16 mouse cellular contexts compared by ENCODE assay signal in genomic region chr8:124252533-124252950, GRCm38 (mm10). TPM values are rescaled to one million over a fixed set of nuclear protein-coding genes. Genes with fewer than 3 reads are reported as not detected.
DNase-seq lines count a peak whose midpoint lies in the region; ATAC-seq and TF ChIP-seq lines count a peak whose summit lies in the region.
"Had no signal": no experiment of that assay in that cellular context is flagged by ENCODE, and none has a peak within 500 bp of the region (broad histone marks: within the 10 kb centered on the region; RNA-seq: fewer than 3 reads in every experiment).

No protein-coding gene starts in this region.

- peaks cover 18% of the 10 kb centered on the region for H3K4me1 ChIP-seq in forebrain, postnatal 0 days (ENCODE audit: insufficient read depth)
- H3K4me1 ChIP-seq in forebrain, embryonic 10.5 days = peaks cover 40% of the 10 kb centered on the region
- H3K4me1 ChIP-seq in stomach, postnatal 0 days (replicated peaks; ENCODE audit: control insufficient read depth, insufficient read depth) = peaks cover 15% of the 10 kb centered on the region; the same call in 1 of the 2 replicates
- H3K4me1 ChIP-seq in hindbrain, embryonic 16.5 days (ENCODE audit: control insufficient read depth, insufficient read depth, low read depth, low read length) = peaks cover 23% of the 10 kb centered on the region

- WGBS in forebrain, postnatal 0 days = 60% methylated on average over 5 of the region's 5 CpGs
- 93% methylated on average over 5 of the region's 5 CpGs for WGBS in forebrain, embryonic 10.5 days
- 65% methylated on average over 5 of the region's 5 CpGs for WGBS in stomach, postnatal 0 days
- 81% methylated on average over 5 of the region's 5 CpGs for WGBS in hindbrain, embryonic 16.5 days

- TF ChIP-seq EP300 in stomach, postnatal 0 days (optimal IDR thresholded peaks at IDR 0.05) = no peak

- no peaks in the 10 kb centered on the region for H3K27me3 ChIP-seq in forebrain, postnatal 0 days (ENCODE audit: insufficient read depth, low read length)
- H3K27me3 ChIP-seq in forebrain, embryonic 10.5 days (ENCODE audit: poor library complexity, severe bottlenecking) = no peaks in the 10 kb centered on the region
- no peaks in the 10 kb centered on the region for H3K27me3 ChIP-seq in stomach, postnatal 0 days (ENCODE audit: control insufficient read depth, insufficient read depth, low read length)
- H3K27me3 ChIP-seq in hindbrain, embryonic 16.5 days (replicated peaks; ENCODE audit: control insufficient read depth, insufficient read depth, low read length) = no peaks in the 10 kb centered on the region
- H3K27me3 ChIP-seq: liver, embryonic 12.5 days; midbrain, embryonic 13.5 days; neural tube, embryonic 13.5 days had no signal

- no peaks in the 10 kb centered on the region for H3K36me3 ChIP-seq in forebrain, postnatal 0 days (ENCODE audit: insufficient read depth)
- peaks cover 14% of the 10 kb centered on the region for H3K36me3 ChIP-seq in forebrain, embryonic 10.5 days (replicated peaks)
- no peaks in the 10 kb centered on the region for H3K36me3 ChIP-seq in stomach, postnatal 0 days (ENCODE audit: control insufficient read depth, insufficient read depth, low read length)
- H3K36me3 ChIP-seq in hindbrain, embryonic 16.5 days (ENCODE audit: control insufficient read depth, insufficient read depth, low read length) = no peaks in the 10 kb centered on the region
- H3K36me3 ChIP-seq: neural tube, embryonic 13.5 days had no signal

- no peak for ATAC-seq in forebrain, postnatal 0 days
- ATAC-seq in stomach, postnatal 0 days (ENCODE audit: low FRiP score, low TSS enrichment) = no peak
- ATAC-seq in hindbrain, embryonic 16.5 days = no peak
- ATAC-seq: liver, embryonic 12.5 days; midbrain, embryonic 13.5 days had no signal

- peak; percentile 70 for DNase-seq in forebrain, postnatal 0 days
- DNase-seq in forebrain, embryonic 10.5 days (ENCODE audit: extremely low spot score, low spot score) = no peak
- peak; percentile 32 for DNase-seq in right cerebral cortex, adult 18-20 months
- DNase-seq in right cerebral cortex, postnatal 14 days = no peak
- peak; percentile 51 for DNase-seq in layer of hippocampus, adult 9-11 months
- no peak for DNase-seq in stomach, postnatal 0 days (ENCODE audit: low spot score)
- DNase-seq in heart, adult 8-10 months (ENCODE audit: low spot score) = no peak
- DNase-seq: adrenal gland, postnatal 14 days; cerebellum, adult 2 months; gastrocnemius, postnatal 36 days; heart, postnatal 10 days had no signal

- H3K27ac ChIP-seq in forebrain, postnatal 0 days (ENCODE audit: low read depth, low read length) = no peak overlapping the region
- H3K27ac ChIP-seq in forebrain, embryonic 10.5 days = no peak overlapping the region
- H3K27ac ChIP-seq in stomach, postnatal 0 days (replicated peaks) = peak overlapping the region; percentile 24; the same call in 1 of the 2 replicates
- no peak overlapping the region for H3K27ac ChIP-seq in hindbrain, embryonic 16.5 days (ENCODE audit: low read depth, low read length)
- H3K27ac ChIP-seq: liver, embryonic 12.5 days; midbrain, embryonic 13.5 days; neural tube, embryonic 13.5 days had no signal

- H3K9me3 ChIP-seq in forebrain, postnatal 0 days (ENCODE audit: low read length) = no peaks in the 10 kb centered on the region
- no peaks in the 10 kb centered on the region for H3K9me3 ChIP-seq in forebrain, embryonic 10.5 days
- no peaks in the 10 kb centered on the region for H3K9me3 ChIP-seq in stomach, postnatal 0 days (ENCODE audit: control insufficient read depth, low read length)
- no peaks in the 10 kb centered on the region for H3K9me3 ChIP-seq in hindbrain, embryonic 16.5 days (ENCODE audit: control insufficient read depth, low read length)
- H3K9me3 ChIP-seq: liver, embryonic 12.5 days; midbrain, embryonic 13.5 days; neural tube, embryonic 13.5 days had no signal

- no peak for TF ChIP-seq CTCF in forebrain, postnatal 0 days (IDR thresholded peaks at IDR 0.05; ENCODE audit: low read depth)
- no peak for TF ChIP-seq CTCF in stomach, postnatal 0 days (IDR thresholded peaks at IDR 0.05; ENCODE audit: low read depth)

- no peak overlapping the region for H3K4me3 ChIP-seq in forebrain, postnatal 0 days (ENCODE audit: low read depth, low read length)
- no peak overlapping the region for H3K4me3 ChIP-seq in forebrain, embryonic 10.5 days
- H3K4me3 ChIP-seq in stomach, postnatal 0 days (ENCODE audit: low read depth, low read length) = no peak overlapping the region
- H3K4me3 ChIP-seq in hindbrain, embryonic 16.5 days (ENCODE audit: low read length) = no peak overlapping the region
- H3K4me3 ChIP-seq: erythroblast, embryonic 14.5 days; liver, embryonic 12.5 days; midbrain, embryonic 13.5 days; neural tube, embryonic 13.5 days had no signal

- H3K4me2 ChIP-seq in forebrain, postnatal 0 days (ENCODE audit: low read depth) = no peak overlapping the region
- no peak overlapping the region for H3K4me2 ChIP-seq in stomach, postnatal 0 days (replicated peaks; ENCODE audit: low read depth)
- H3K4me2 ChIP-seq in hindbrain, embryonic 16.5 days (ENCODE audit: low read length) = no peak overlapping the region
- H3K4me2 ChIP-seq: liver, embryonic 12.5 days; midbrain, embryonic 13.5 days; neural tube, embryonic 13.5 days had no signal

- no peak overlapping the region for H3K9ac ChIP-seq in forebrain, postnatal 0 days
- no peak overlapping the region for H3K9ac ChIP-seq in stomach, postnatal 0 days (ENCODE audit: low read length)
- no peak overlapping the region for H3K9ac ChIP-seq in hindbrain, embryonic 16.5 days (ENCODE audit: low read depth, low read length)
- H3K9ac ChIP-seq: liver, embryonic 12.5 days; midbrain, embryonic 13.5 days; neural tube, embryonic 13.5 days had no signal

RNA-seq across cellular contexts. Expression of gene Galnt2, which starts 21.4 kb away (rescaled TPM):
- total RNA-seq in forebrain, postnatal 0 days (2014; rRNA removed) = 55.4 and 55.5 TPM in 2 replicates
- 58.2 and 63.1 TPM in 2 replicates for polyA plus RNA-seq in forebrain, postnatal 0 days (2015; fragmentation: Nextera tagmentation; extraction: Ambion mirVana)
- 40.7 and 40.9 TPM in 2 replicates for polyA plus RNA-seq in forebrain, embryonic 10.5 days (2016; fragmentation: Nextera tagmentation; extraction: Ambion mirVana)
- 48.6 and 48.9 TPM in 2 replicates for polyA plus RNA-seq in stomach, postnatal 0 days (2015; fragmentation: Nextera tagmentation; extraction: Ambion mirVana)
- total RNA-seq in heart, adult 8-10 months (2022) = 10 to 100 TPM; 32.0 to 40.3 (median 33.8) TPM
- 33.8 and 40.2 TPM in 2 replicates for polyA plus RNA-seq in hindbrain, embryonic 16.5 days (2015; fragmentation: Nextera tagmentation; extraction: Ambion mirVana)

Comparison
In these comparisons a context has a peak if more than half of its experiments do, and no peak if none do; other contexts are left out.
1. DNase-seq: peak in forebrain, postnatal 0 days (single experiment), right cerebral cortex, adult 18-20 months (single experiment) and layer of hippocampus, adult 9-11 months (single experiment); none in forebrain, embryonic 10.5 days (single experiment), right cerebral cortex, postnatal 14 days (single experiment), stomach, postnatal 0 days (single experiment) and heart, adult 8-10 months (single experiment).